Mouse (Mus musculus) hindlimb bud, embryonic 11.5 days (tissue): ENCODE data around the gene D8Ertd738e.

Experiments
- DNase-seq: peaks from one replicate; pipeline ENCODE4 v3.0.0-alpha.2; 2012; ENCODE audit warnings: low read depth, low spot score; ENCODE audit errors: extremely low spot score

D8Ertd738e gene

DNA sequence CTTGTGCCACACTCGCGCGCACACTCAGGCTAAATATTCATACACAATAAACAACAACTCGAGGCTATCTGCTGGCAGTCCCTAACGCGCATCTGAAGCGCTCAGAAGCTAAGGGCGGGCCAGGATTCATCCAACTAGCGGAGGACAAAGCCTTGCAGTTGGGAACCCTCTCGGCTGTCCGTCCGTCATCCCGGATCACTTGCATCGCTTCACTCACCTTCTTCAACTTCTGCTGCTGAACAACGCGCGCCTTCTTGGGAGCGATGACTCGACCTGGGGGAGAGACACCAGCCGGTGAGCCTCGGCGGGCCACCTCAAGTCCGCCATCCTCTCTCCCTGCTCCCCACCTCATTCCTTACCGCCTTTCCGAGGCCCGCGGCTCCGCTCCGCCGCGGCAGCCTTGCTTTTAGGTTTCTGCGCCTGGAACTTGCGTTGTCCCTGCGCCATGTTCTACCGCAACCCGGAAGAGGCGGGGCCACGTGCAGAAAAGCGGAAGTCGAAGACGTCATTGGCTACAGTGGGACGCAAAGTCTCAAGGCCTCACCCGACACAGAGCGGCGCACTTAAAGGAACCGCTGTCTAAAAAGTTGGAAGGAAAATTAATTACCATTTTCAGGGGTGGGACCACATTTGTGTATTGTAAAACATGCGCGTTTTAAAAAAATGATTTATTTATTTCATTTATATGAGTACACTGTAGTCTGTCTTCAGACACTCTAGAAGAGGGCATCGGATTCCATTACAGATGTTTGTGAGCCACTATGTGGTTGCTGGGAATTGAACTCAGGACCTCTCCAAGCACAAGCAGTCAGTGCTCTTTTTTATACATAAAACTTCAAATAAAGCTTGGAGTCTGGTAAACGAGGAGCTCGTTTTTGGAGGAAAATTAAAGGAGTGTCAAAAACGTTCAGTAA is at the start of gene D8Ertd738e:
D8Ertd738e (minus strand) TSS at position 463 of the 914 bp plus-strand sequence.
- peak; percentile 84 for DNase-seq

DNA sequence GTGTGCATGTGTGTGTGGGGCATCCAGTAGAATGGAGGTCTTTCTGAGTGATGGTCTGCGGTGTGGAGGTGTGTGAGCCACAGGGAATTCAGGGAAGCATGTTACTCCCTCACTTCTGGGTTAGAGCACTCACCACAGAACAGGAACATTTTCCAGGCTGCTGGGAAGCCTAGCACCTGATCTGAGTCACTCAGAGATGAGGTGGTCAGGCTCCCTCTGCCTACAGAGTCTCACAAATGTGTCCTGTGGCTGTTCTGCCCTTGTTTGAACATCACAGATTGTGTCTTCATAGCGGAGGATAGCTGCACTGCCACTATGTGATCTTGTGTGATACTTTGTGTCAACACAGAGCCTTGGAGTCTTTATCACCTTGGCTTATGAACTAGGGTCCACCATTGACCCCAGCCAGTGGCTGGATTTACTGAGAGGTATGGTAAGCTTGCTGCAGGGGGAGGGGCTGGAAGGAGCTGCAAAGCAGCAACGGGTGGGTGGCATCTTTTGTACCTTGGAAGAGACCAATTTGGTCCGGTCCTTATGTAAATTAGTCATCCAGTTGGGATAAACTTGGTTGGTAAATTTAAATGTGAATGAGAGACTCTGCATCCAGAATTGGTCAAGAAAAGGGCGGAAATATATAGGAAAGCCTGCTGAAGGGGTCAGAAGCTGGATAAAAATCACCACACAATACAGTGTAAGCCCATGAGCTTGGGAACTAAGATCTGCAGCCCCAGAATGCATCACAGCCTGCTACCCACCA is 47.7 kb upstream of the D8Ertd738e start:
- DNase-seq, result no peak

DNA sequence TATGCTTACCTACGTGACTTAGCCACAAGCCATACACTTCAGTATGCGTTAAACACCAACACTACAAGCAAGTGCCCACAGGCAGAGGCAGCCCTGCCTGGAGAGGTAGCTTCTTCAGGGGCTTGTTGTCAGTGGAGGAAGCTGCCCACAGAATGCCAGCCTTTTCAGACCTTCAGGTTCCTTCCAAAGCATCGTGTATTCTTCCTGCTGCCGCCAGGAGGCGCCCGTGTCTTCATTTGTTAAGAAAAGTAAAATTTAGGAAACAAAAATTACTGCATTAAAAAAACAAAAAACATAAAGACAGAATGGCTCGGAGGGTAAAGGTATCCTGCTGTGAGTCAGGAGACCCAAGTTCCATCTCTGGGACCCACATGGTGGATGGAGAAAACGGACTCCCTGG is 42.2 kb upstream of the D8Ertd738e start:
- DNase-seq, result no peak

GRCm38 (mm10) chr8:84291086-84291485 is 41.6 kb upstream of the D8Ertd738e start:
- DNase-seq, result no peak

DNA sequence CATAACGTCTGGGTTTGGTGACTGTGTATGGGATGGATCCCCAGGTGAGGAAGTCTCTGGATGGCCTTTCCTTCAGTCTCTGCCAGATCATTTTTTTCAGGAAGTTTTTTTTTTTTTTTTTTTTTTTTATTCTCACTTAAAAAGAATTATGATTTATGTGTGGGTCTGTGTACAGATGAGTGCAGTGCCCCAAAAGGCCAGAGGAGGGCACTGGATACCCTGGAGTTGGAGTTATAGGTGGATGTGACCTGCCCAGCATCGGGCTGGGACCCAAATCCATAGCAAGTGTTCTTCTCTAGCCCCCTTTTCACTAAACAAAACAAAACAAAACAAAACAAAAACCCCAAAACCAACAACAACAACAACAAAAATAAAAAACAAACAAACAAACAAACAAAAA is 39.4 kb upstream of the D8Ertd738e start:
- DNase-seq, result no peak

DNA sequence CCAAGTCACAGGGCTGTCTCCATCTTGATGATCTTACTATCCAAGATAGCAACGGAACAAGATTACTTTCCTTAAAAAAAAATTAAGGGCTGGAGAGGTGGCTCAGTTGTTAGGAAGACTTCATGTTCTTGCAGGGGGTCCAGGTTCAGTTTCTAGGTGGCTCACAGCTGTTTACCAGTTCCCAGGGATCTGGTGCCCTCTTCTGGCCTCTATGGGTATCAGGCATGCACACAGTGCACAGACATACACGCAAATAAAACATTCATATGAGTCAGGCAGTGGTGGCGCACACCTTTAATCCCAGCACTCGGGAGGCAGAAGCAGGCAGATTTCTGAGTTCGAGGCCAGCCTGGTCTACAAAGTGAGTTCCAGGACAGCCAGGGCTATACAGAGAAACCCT is 36.1 kb upstream of the D8Ertd738e start:
- peak; percentile 35 for DNase-seq

DNA sequence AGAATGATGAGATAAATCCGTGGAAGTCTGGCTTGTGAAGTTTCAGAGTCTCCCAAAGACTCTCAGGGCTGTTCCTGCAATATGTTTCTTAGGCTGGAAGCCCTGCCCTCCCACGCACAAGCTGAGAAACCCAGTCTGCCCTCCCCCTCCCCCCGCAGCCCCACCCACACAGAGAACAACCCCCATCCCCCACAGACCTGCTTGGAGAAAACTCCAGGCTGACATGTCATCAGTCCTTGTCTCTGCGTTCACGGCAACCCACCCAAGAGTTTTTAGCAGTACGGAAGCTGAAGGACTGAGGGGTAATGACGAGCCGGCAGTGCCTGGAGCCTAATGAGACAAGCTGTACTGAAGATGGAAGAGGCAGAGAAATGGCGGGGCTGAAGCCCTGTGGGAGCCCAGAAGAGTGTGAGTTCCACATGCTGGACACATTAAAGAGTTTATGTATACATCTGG is 35.1 kb upstream of the D8Ertd738e start:
- peak; percentile 42 for DNase-seq

- DNase-seq, result no peak
Measured at GRCm38 (mm10) chr8:84280777-84281176, 31.3 kb upstream of the D8Ertd738e start.

DNA sequence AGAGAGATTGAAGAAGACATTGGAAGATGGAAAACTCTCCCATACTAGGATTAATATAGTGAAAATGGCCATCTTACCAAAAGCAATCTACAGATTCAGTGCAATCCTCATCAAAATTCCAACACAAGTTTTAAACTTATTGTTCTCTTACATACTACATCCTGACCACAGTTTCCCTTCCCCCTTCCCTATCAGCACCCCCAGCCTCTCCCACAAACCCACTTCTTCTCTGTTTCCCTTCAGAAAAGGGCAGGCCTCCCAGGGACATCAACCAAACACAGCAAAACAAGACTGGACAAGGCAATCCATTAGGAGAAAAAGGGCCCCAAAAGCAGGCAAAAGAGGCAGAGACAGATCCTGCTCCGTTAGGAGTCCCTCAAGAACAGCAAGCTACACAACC is 26.9 kb upstream of the D8Ertd738e start:
- no peak for DNase-seq

DNA sequence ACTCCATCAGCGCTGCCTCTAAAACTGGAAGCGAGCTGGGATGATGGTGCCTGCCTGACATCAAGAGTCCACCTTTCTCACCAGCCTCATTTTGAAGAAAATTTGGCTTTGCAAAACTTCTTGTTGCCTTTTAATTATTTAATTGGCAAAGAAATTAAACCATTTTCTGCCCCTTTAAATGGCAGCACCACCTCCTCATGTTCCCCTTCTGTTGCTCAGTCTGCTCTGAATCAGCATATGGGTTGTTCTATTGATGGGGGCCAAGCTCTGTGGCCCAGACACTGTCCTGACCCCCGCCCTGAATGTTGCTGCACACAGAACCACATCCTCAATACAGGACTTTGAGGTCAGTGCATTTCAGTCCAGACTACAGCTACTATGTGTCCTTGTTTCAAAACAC is 24.4 kb upstream of the D8Ertd738e start:
- no peak for DNase-seq

- DNase-seq, result no peak
Measured at GRCm38 (mm10) chr8:84272302-84272701, 22.8 kb upstream of the D8Ertd738e start.

DNA sequence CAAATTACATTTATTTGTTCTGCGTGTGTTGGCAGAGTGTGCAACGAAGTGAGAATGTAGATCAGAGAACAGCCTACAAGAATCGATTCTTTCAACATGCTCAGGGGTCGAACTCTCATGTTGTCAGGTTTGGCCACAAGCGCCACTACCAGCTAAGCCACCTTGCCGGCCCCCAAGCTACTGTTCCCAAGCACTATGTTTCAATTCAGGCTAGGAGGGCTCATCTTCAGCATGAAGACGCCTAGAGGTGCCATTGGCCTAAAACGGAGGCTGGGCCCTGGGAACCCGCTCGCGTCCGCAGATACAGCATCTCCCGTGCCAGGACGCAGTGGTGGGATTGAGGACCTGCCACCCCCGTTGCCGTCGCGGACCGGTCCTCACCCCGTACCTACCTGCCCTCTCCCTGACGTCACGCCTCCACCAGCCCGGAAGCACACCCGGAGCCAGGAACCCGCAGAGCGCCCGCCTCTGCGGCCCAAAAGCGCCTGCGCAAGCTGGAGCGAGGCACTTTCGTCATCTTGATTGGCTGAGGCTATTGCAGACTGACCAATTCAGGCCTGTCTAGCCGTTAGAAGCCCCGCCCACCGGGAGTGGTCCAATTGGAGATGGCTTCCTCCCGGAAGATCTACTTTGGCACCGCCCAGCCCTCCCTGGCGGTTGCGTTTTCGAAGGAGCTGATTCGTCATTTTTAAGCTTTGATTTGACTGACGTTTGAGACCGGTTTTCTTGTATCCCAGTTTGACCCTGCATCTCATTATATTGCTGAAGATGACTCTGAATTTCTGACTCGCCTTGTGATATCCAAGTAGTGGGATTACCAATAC is 20.6 kb upstream of the D8Ertd738e start, which contains the start of gene Ccdc130:
Ccdc130 (minus strand) TSS at position 431 of the 824 bp plus-strand sequence.
- peak; percentile 98 for DNase-seq

DNA sequence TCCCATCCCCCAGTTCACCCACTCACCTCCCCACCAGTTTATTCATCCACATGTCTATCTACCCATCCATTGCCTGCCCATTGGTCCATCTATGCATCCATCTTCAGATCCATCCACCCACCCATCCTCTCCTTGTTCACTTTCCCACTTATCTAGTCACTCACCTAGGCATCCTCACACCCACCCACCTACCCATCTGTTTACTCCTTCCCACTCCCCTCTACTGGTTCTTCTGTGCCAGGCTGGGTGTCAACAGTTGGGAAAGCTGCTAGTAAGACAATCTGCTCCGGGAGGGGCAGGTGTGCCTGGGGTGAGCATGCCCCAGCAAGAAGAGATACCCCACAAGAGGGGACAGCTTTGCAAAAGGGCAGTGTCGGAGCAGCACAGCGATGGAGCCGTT is 11.6 kb upstream of the D8Ertd738e start:
- DNase-seq, result no peak

DNA sequence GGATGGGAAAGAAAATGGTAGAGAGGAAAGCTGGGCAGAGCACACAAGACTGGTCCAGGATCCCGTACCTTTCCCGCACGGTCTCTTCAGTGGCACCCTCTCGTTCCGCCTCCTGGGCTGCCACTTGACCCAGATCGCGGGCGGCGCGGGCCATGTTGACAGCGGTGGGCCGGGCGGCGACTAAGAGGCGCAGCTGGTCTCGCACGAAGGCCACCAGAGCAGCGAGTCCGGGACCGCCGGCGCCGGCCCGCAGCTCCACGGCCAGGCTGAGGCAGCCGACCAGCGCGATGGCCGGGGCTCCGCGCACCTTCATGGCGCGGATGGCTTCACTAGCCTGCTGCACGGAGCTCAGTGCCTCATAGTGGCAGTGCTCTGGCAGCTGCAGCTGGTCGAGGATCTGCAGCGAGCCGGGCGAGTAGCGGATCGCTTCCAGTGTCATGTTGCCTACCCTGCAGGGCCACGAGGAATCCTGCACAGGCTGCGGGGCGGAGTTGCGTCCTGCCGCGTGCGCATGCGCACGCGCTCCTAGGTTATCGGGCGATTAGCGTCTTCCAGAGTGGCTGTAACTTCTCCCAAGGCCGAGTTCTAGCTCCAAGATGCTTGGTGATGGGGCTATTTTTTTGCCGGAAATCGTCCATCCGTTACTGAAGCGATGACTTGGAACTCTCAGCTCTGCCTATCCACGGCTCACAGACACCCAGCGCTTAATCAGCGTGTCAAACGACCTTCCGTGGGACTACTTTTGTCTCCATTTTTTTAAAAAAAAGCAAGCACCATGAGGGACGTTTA is 7.5 kb upstream of the D8Ertd738e start, which contains the start of gene Mri1:
Mri1 (minus strand) TSS at position 505 of the 789 bp plus-strand sequence.
- peak; percentile 85 for DNase-seq

- no peak for DNase-seq
Measured at GRCm38 (mm10) chr8:84256458-84256821, 6.9 kb upstream of the D8Ertd738e start.

GRCm38 (mm10) chr8:84255858-84256257 is 6.3 kb upstream of the D8Ertd738e start:
- DNase-seq, result no peak

DNA sequence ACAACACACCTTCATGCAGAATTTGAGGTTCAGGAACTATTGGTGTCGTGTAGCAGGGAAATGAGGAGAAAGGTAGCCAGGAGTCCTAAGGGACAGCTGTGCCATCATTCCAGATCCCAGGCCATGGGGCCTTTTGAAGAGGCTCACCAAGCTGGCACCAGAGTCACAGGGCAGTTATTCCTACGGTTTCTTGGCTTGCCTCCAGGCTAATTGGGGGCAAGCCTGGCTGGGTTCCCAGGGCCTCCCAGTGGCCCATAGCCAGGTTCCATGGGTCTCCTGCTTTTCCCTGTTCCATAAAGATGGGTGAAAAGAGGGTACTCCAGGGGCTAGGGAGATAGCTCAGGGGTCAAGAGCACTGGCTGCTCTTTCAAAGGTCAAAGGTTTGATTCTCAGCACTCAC is 7.7 kb downstream of the D8Ertd738e start:
- no peak for DNase-seq

- DNase-seq, result no peak
Measured at GRCm38 (mm10) chr8:84241167-84241566, 8.4 kb downstream of the D8Ertd738e start.

DNA sequence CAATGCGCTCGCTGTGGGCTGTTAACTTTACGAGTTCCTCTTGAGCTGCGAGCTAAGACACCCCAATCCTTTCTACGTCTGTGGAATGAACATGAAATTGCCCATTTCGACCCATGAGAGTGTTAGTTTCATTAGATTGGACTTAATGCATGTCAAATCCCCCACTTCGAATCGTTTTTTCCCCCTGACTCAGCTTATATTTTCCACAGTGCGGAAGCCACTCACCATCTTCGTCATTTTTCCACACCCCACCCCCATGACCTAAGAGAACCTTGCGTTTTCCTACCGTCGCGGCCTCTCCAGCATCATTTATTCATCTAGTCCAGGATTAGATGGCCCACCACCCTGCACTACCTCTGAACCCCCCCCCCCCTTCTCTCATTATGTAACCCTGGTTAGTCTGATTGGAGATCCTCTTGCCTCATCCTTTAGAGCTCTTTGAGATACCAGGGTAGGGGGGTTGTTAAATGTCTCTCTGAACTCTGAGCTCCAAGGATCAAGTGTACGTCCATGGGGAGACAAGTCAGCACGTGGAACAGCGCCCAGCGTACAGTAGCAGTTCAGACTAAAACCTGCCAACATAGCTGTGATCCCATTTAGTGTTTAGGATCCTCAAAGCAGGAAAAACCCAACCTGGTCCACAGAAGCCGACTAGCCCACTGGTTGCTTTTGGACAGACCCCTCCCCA is 11.8 kb downstream of the D8Ertd738e start:
- no peak for DNase-seq
